Mouse (Mus musculus) gastrocnemius, adult 2 months (tissue): ENCODE measurements around the gene Myrip. TPM values are rescaled to one million over a fixed set of nuclear protein-coding genes. Genes with fewer than 3 reads are reported as not detected.

Experiments
- DNase-seq: peaks from one replicate; pipeline ENCODE4 v3.0.0; 2022
- H3K27ac ChIP-seq: fragments of 200-600 bp; 2 replicates; pipeline ENCODE4 v1.8.1; 2022; ENCODE audit warnings: mild to moderate bottlenecking
- H3K4me3 ChIP-seq: fragments of 200-600 bp; 2 replicates; pipeline ENCODE4 v1.8.1; 2022; ENCODE audit warnings: mild to moderate bottlenecking, moderate library complexity
- CTCF ChIP-seq: fragments of 200-600 bp; IDR thresholded peaks from 2 replicates; pipeline ENCODE4 v1.8.1; 2022; ENCODE audit warnings: antibody characterized with exemption, mild to moderate bottlenecking, moderate library complexity
- intact Hi-C: fragments of 180-260 bp; cut with DNase I; formaldehyde crosslinking; loops from one replicate; pipeline ENCODE4 v1.15.1; 2025
- total RNA-seq, 2 experiments: library from RNA; stranded (reverse); gene quantifications; 2 replicates each; pipeline ENCODE4 v1.2.3; 2021

The Myrip gene
- total RNA-seq, 2 experiments from 2014 or later: 0.98 to 1.2 TPM

- TF ChIP-seq CTCF: no peak
- intact Hi-C loops: no loop called here
- peak; percentile 75 for DNase-seq
- peak overlapping the region; percentile 4; the same call in 1 of the 2 replicates for H3K4me3 ChIP-seq
- peak overlapping the region; percentile 74 for H3K27ac ChIP-seq
These were observed 44.4 kb downstream of the Myrip start for GRCm38 (mm10) chr9:120345651-120346151.

- peak overlapping the region; percentile 65 for H3K27ac ChIP-seq
These were observed 47.8 kb downstream of the Myrip start for GRCm38 (mm10) chr9:120349145-120349544.

GRCm38 (mm10) chr9:120350346-120350745 is 49.0 kb downstream of the Myrip start:
- intact Hi-C loops: no loop called here
- H3K27ac ChIP-seq: peak overlapping the region; percentile 63

More at GRCm38 (mm10) chr9:120349145-120349544, 47.8 kb downstream of the Myrip start:
- H3K4me3 ChIP-seq: no peak overlapping the region
- peak; percentile 30 for DNase-seq
- intact Hi-C loops: no loop called here
- no peak for TF ChIP-seq CTCF

GRCm38 (mm10) chr9:120351061-120351460 is 49.7 kb downstream of the Myrip start:
- intact Hi-C loops: no loop called here
- no peak for DNase-seq
- H3K27ac ChIP-seq: peak overlapping the region; percentile 63
- no peak for TF ChIP-seq CTCF
- H3K4me3 ChIP-seq: no peak overlapping the region

More at GRCm38 (mm10) chr9:120350346-120350745, 49.0 kb downstream of the Myrip start:
- no peak overlapping the region for H3K4me3 ChIP-seq
- DNase-seq: peak; percentile 36
- no peak for TF ChIP-seq CTCF

GRCm38 (mm10) chr9:120351474-120351873 is 50.2 kb downstream of the Myrip start:
- intact Hi-C loops: no loop called here
- Histone ChIP-seq H3K27ac (peak overlapping the region; percentile 63; the same call in 1 of the 2 replicates), H3K4me3 (no peak overlapping the region)
- TF ChIP-seq CTCF: no peak
- DNase-seq: no peak

- TF ChIP-seq CTCF: no peak
- no peak for DNase-seq
- Histone ChIP-seq H3K4me3 (no peak overlapping the region), H3K27ac (peak overlapping the region; percentile 10; the same call in 1 of the 2 replicates)
- intact Hi-C loops: no loop called here
These were observed 51.7 kb downstream of the Myrip start for GRCm38 (mm10) chr9:120353036-120353435.

- DNase-seq: no peak
- intact Hi-C loops: no loop called here
These were observed 52.7 kb downstream of the Myrip start for GRCm38 (mm10) chr9:120353967-120354366.

GRCm38 (mm10) chr9:120354550-120355345 is 53.4 kb downstream of the Myrip start:
- TF ChIP-seq CTCF: no peak
- no peak for DNase-seq
- no peak overlapping the region for H3K27ac ChIP-seq
- H3K4me3 ChIP-seq: no peak overlapping the region
- intact Hi-C loops: no loop called here

More at GRCm38 (mm10) chr9:120353967-120354366, 52.7 kb downstream of the Myrip start:
- TF ChIP-seq CTCF: peak; percentile 37; the same call in 1 of the 2 replicates
- Histone ChIP-seq H3K4me3 (no peak overlapping the region), H3K27ac (no peak overlapping the region)

GRCm38 (mm10) chr9:120356490-120356889 is 55.2 kb downstream of the Myrip start:
- no peak overlapping the region for H3K4me3 ChIP-seq
- no peak for TF ChIP-seq CTCF
- no peak for DNase-seq
- intact Hi-C loops: no loop called here
- no peak overlapping the region for H3K27ac ChIP-seq

GRCm38 (mm10) chr9:120358060-120358459 is 56.7 kb downstream of the Myrip start:
- Histone ChIP-seq H3K27ac (no peak overlapping the region), H3K4me3 (no peak overlapping the region)
- intact Hi-C loops: no loop called here
- TF ChIP-seq CTCF: no peak
- no peak for DNase-seq

GRCm38 (mm10) chr9:120360397-120361177 is 59.3 kb downstream of the Myrip start:
- intact Hi-C loops: no loop called here
- TF ChIP-seq CTCF: no peak
- peak; percentile 67 for DNase-seq
- H3K27ac ChIP-seq: peak overlapping the region; percentile 81
- peak overlapping the region; percentile 24 for H3K4me3 ChIP-seq

GRCm38 (mm10) chr9:120361656-120362055 is 60.3 kb downstream of the Myrip start:
- no peak for TF ChIP-seq CTCF
- peak overlapping the region; percentile 81 for H3K27ac ChIP-seq
- intact Hi-C loops: no loop called here

GRCm38 (mm10) chr9:120362684-120363083 is 61.4 kb downstream of the Myrip start:
- intact Hi-C loops: no loop called here
- no peak for DNase-seq
- TF ChIP-seq CTCF: no peak
- Histone ChIP-seq H3K4me3 (no peak overlapping the region), H3K27ac (no peak overlapping the region)

More at GRCm38 (mm10) chr9:120361656-120362055, 60.3 kb downstream of the Myrip start:
- no peak for DNase-seq
- H3K4me3 ChIP-seq: no peak overlapping the region
